8 mouse cellular contexts compared by ENCODE assay signal in genomic region chr8:71375581-71376422, GRCm38 (mm10). TPM values are rescaled to one million over a fixed set of nuclear protein-coding genes. Genes with fewer than 3 reads are reported as not detected.
DNase-seq lines count a peak whose midpoint lies in the region; ATAC-seq lines count a peak whose summit lies in the region.

No protein-coding gene starts in this region.

- H3K27me3 ChIP-seq in embryonic facial prominence, embryonic 11.5 days (ENCODE audit: control insufficient read depth, insufficient read depth, low read length): no peaks in the 10 kb centered on the region

- WGBS in embryonic facial prominence, embryonic 11.5 days: 7% methylated on average over 71 of the region's 74 CpGs
- WGBS in large intestine, adult 2 months: 13% methylated on average over 74 of the region's 74 CpGs

- no peaks in the 10 kb centered on the region for H3K9me3 ChIP-seq in embryonic facial prominence, embryonic 11.5 days (replicated peaks; ENCODE audit: control insufficient read depth, low read length)

- peak overlapping the region; percentile 44 for H3K9ac ChIP-seq in embryonic facial prominence, embryonic 11.5 days (replicated peaks; ENCODE audit: low read length)

- ATAC-seq in embryonic facial prominence, embryonic 11.5 days (replicated peaks; ENCODE audit: insufficient number of reproducible peaks, low FRiP score, low TSS enrichment, low read depth): no peak

- H3K4me3 ChIP-seq in embryonic facial prominence, embryonic 11.5 days (ENCODE audit: low read depth, low read length): peak overlapping the region; percentile 26

- peak overlapping the region; percentile 28; the same call in 1 of the 2 replicates for H3K27ac ChIP-seq in embryonic facial prominence, embryonic 11.5 days (replicated peaks; ENCODE audit: low read depth, low read length)

- H3K4me1 ChIP-seq in embryonic facial prominence, embryonic 11.5 days (ENCODE audit: control insufficient read depth, insufficient read depth, low read length): peaks cover 13% of the 10 kb centered on the region

- no peaks in the 10 kb centered on the region for H3K36me3 ChIP-seq in embryonic facial prominence, embryonic 11.5 days (replicated peaks; ENCODE audit: control insufficient read depth, insufficient read depth, low read depth, low read length)

- peak; percentile 64 to 67 for DNase-seq in B cell, adult 2 months
- DNase-seq in adrenal gland, postnatal 14 days: peak; percentile 86
- DNase-seq in embryonic facial prominence, embryonic 11.5 days (ENCODE audit: low spot score): peak; percentile 62
- peak; percentile 58 to 65 for DNase-seq in heart, postnatal 10 days
- peak; percentile 87 for DNase-seq in large intestine, adult 2 months (ENCODE audit: low read depth, low spot score)
- DNase-seq in lung, postnatal 25 days (ENCODE audit: low spot score): peak; percentile 79
- peak; percentile 86 for DNase-seq in retina, postnatal 1 day
- DNase-seq in yolk sac, embryonic 10.5 days (ENCODE audit: low spot score): peak; percentile 70

- intact Hi-C loops in heart, postnatal 10 days (cut with DNase I): no loop called here

- peak overlapping the region; percentile 62 for H3K4me2 ChIP-seq in embryonic facial prominence, embryonic 11.5 days (ENCODE audit: low read depth, low read length)

RNA-seq across cellular contexts. Expression of gene Ocel1, which starts 4.7 kb away (rescaled TPM):
- total RNA-seq in adrenal gland, postnatal 14 days (2021): 17.4 and 17.9 TPM in 2 replicates
- 2.1 and 2.2 TPM in 2 replicates for polyA plus RNA-seq in embryonic facial prominence, embryonic 11.5 days (2014; fragmentation: Nextera tagmentation; extraction: Ambion mirVana)
- total RNA-seq in heart, postnatal 10 days (2021): 10 to 100 TPM; 10.8 to 11.3 TPM
- 14.4 and 21.2 TPM in 2 replicates for polyA plus RNA-seq in large intestine, adult 2 months (2012; rRNA removed)

RNA-seq across cellular contexts. Expression of gene Nr2f6, which starts 6.0 kb away (rescaled TPM):
- 61.1 and 65.7 TPM in 2 replicates for total RNA-seq in adrenal gland, postnatal 14 days (2021)
- 53.7 and 62.5 TPM in 2 replicates for polyA plus RNA-seq in embryonic facial prominence, embryonic 11.5 days (2014; fragmentation: Nextera tagmentation; extraction: Ambion mirVana)
- total RNA-seq in heart, postnatal 10 days (2021): 10 to 100 TPM; 57.8 to 60.1 TPM
- polyA plus RNA-seq in large intestine, adult 2 months (2012; rRNA removed): 118 and 144 TPM in 2 replicates

RNA-seq across cellular contexts. Expression of gene Use1, which starts 9.2 kb away (rescaled TPM):
- 165 and 179 TPM in 2 replicates for total RNA-seq in adrenal gland, postnatal 14 days (2021)
- polyA plus RNA-seq in embryonic facial prominence, embryonic 11.5 days (2014; fragmentation: Nextera tagmentation; extraction: Ambion mirVana): 78.0 and 81.0 TPM in 2 replicates
- total RNA-seq in heart, postnatal 10 days (2021): 100 to 1,000 TPM; 110 to 116 TPM
- polyA plus RNA-seq in large intestine, adult 2 months (2012; rRNA removed): 82.1 and 104 TPM in 2 replicates

RNA-seq across cellular contexts. Expression of gene Ushbp1, which starts 19.8 kb away (rescaled TPM):
- total RNA-seq in adrenal gland, postnatal 14 days (2021): 30.9 and 37.6 TPM in 2 replicates
- 2.9 and 4.3 TPM in 2 replicates for polyA plus RNA-seq in embryonic facial prominence, embryonic 11.5 days (2014; fragmentation: Nextera tagmentation; extraction: Ambion mirVana)
- total RNA-seq in heart, postnatal 10 days (2021): 10 to 100 TPM; 38.0 to 42.7 TPM
- 5.9 and 9.0 TPM in 2 replicates for polyA plus RNA-seq in large intestine, adult 2 months (2012; rRNA removed)

RNA-seq across cellular contexts. Expression of gene Babam1, which starts 20.9 kb away (rescaled TPM):
- 85.5 and 88.4 TPM in 2 replicates for total RNA-seq in adrenal gland, postnatal 14 days (2021)
- 93.6 and 111 TPM in 2 replicates for polyA plus RNA-seq in embryonic facial prominence, embryonic 11.5 days (2014; fragmentation: Nextera tagmentation; extraction: Ambion mirVana)
- 10 to 100 TPM; 65.1 to 65.7 TPM for total RNA-seq in heart, postnatal 10 days (2021)
- 106 and 114 TPM in 2 replicates for polyA plus RNA-seq in large intestine, adult 2 months (2012; rRNA removed)
